Mouse (Mus musculus) C2C12 (cell line): ENCODE results near the gene Stpg4. TPM values are rescaled to one million over a fixed set of nuclear protein-coding genes. Genes with fewer than 3 reads are reported as not detected.

Source experiments
- H3K27me3 ChIP-seq: one replicate; pipeline ENCODE4 v1.6.1; 2011; ENCODE audit not compliant: control insufficient read depth, insufficient read depth, insufficient read length
- H3K36me3 ChIP-seq: one replicate; pipeline ENCODE4 v1.6.1; 2011; ENCODE audit not compliant: control insufficient read depth, insufficient read depth
- H3K4me3 ChIP-seq: one replicate; pipeline ENCODE4 v1.5.1; 2011; ENCODE audit warnings: mild to moderate bottlenecking, control low read depth; ENCODE audit not compliant: poor library complexity, insufficient read depth, severe bottlenecking
- H3K79me2 ChIP-seq: one replicate; pipeline ENCODE4 v1.6.1; 2011; ENCODE audit not compliant: control insufficient read depth, insufficient read depth
- H3K79me3 ChIP-seq: one replicate; pipeline ENCODE4 v1.6.1; 2011; ENCODE audit warnings: low read depth, control low read depth
- H3ac ChIP-seq: one replicate; pipeline ENCODE3; 2011; ENCODE audit warnings: low read depth; ENCODE audit not compliant: control insufficient read depth, insufficient read length
- CEBPB ChIP-seq: IDR thresholded peaks from one replicate; pipeline ENCODE4 v1.6.1; 2011; ENCODE audit warnings: low read depth, mild to moderate bottlenecking, control low read depth, moderate library complexity
- CTCF ChIP-seq: IDR thresholded peaks from one replicate; pipeline ENCODE4 v1.5.1; 2011; ENCODE audit not compliant: control insufficient read depth, insufficient read depth, insufficient read length
- FOSL1 ChIP-seq: IDR thresholded peaks from one replicate; pipeline ENCODE4 v1.8.0; 2011; ENCODE audit warnings: mild to moderate bottlenecking, low read length; ENCODE audit not compliant: poor library complexity, insufficient read depth, severe bottlenecking
- MAX ChIP-seq: IDR thresholded peaks from one replicate; pipeline ENCODE4 v1.6.1; 2011; ENCODE audit warnings: mild to moderate bottlenecking, control low read depth
- MYOD1 ChIP-seq: IDR thresholded peaks from one replicate; pipeline ENCODE4 v1.6.1; 2011; ENCODE audit warnings: low read depth; ENCODE audit not compliant: control insufficient read depth, insufficient read length
- MYOG ChIP-seq: IDR thresholded peaks from one replicate; pipeline ENCODE4 v1.6.1; 2011; ENCODE audit not compliant: control insufficient read depth, insufficient read length; ENCODE audit errors: extremely low read depth
- USF1 ChIP-seq: IDR thresholded peaks from one replicate; pipeline ENCODE4 v1.6.1; 2011; ENCODE audit warnings: low read depth, mild to moderate bottlenecking, control low read depth, moderate library complexity
- polyA plus RNA-seq: library from polyadenylated mRNA; unstranded; fragments of >200 nt; fragmentation: generic; extraction: Trizol; gene quantifications from one replicate; pipeline ENCODE4 v1.2.1, GENCODE M21; 2012; ENCODE audit warnings: missing spikeins

The Stpg4 gene
- polyA plus RNA-seq, 1 experiment = not detected

DNA sequence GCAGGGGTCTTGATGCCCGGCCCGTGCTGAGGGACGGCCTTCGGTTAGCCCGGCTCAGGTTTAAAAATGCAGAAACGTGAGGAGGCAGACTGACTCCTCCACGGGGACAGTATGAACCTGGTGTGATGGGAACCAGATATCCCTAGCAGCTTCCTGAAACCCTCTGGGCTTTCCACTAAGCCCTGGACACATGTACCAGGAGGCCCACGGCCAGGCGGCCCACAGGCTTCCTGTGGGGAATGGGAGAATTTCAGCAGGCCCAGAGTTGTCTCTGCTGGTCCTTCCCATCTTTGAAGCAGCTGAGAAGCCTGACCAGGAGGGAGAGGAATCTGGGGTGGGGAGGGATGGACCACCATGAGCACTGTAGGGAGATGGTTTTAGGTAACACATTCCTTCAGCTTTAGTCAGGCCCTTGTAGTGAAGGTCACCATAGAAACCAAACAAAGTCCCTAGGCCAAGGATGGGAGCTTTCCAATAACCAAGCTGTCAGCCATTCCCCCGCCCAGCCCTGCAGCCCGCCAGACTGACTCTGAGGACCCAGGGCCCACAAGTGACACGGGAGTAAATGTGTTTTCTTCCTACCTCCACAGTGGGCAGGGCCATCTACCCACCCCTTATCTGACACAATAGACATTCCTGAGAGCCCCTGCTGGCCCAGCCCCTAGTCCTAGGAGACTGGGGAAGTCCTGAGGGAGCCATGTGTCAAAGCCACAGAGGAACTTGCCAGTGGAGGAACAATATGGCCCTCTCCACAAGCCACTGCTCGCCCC, 76.9 kb downstream of the Stpg4 start:
- H3K79me3 ChIP-seq = no peaks in the 10 kb centered on the region
- H3K4me3 ChIP-seq = no peak overlapping the region
- H3K36me3 ChIP-seq = no peaks in the 10 kb centered on the region
- H3K27me3 ChIP-seq = no peaks in the 10 kb centered on the region
- H3K79me2 ChIP-seq = no peaks in the 10 kb centered on the region
- H3ac ChIP-seq = no peak overlapping the region
- no peak for TF ChIP-seq CTCF
- no peak for TF ChIP-seq MYOD1
- TF ChIP-seq CEBPB = no peak
- TF ChIP-seq MAX = peak; percentile 39

DNA sequence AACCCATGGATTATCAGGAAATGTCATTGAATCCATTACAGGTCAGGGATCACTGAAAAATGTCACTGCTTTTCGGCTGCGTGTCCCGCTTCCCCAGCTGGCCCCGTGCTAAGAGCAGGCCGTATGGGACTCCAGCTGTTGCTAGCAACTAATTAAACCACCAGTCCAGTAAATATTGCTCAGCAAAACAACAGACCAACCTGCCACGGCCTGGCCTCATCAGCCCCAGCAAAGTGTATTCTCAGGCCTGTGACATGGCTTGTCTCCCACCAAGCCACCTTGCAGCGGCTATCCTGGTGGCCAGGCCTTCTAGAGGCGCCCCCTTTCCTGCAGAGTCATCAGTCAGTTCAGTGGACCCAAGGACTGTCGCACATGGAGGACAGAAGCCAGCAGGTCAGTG, 78.0 kb downstream of the Stpg4 start:
- Histone ChIP-seq H3K79me2 (no peaks in the 10 kb centered on the region), H3K4me3 (no peak overlapping the region), H3ac (no peak overlapping the region), H3K27me3 (no peaks in the 10 kb centered on the region), H3K79me3 (no peaks in the 10 kb centered on the region), H3K36me3 (no peaks in the 10 kb centered on the region)
- no peak for TF ChIP-seq CTCF
- no peak for TF ChIP-seq MYOG
- TF ChIP-seq MYOD1 = no peak
- no peak for TF ChIP-seq CEBPB

- H3ac ChIP-seq = no peak overlapping the region
- no peaks in the 10 kb centered on the region for H3K79me2 ChIP-seq
- no peaks in the 10 kb centered on the region for H3K36me3 ChIP-seq
- no peaks in the 10 kb centered on the region for H3K79me3 ChIP-seq
- no peaks in the 10 kb centered on the region for H3K27me3 ChIP-seq
- TF ChIP-seq MYOG = no peak
- no peak for TF ChIP-seq FOSL1
- TF ChIP-seq CTCF = no peak
- TF ChIP-seq USF1 = no peak
- TF ChIP-seq MYOD1 = no peak
- TF ChIP-seq CEBPB = no peak
- no peak for TF ChIP-seq MAX
- no peak overlapping the region for H3K4me3 ChIP-seq
These were observed 78.5 kb downstream of the Stpg4 start for GRCm38 (mm10) chr17:87349069-87349468.

DNA sequence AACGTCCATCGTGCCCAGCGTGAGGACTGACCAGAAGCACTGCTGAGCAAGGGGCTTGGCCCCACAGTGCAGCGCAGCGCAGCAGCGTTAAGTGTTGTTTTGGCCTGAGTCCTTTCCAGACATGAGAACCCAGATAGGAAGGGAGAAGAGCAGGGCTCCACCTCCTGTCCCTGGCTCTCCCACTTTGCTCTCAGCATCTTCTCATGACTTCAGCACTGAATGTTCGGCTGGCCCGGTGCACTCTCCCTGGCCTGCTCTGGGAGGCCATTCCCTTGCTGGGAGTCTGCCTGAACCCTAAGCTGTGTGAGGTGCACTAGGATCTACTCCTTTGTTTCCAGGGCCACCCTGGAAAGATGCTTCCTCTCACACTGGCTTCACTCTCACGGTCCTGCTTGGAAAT, 79.2 kb downstream of the Stpg4 start:
- H3K79me2 ChIP-seq = no peaks in the 10 kb centered on the region
- no peaks in the 10 kb centered on the region for H3K79me3 ChIP-seq
- H3K36me3 ChIP-seq = no peaks in the 10 kb centered on the region
- no peak overlapping the region for H3K4me3 ChIP-seq
- H3ac ChIP-seq = no peak overlapping the region
- H3K27me3 ChIP-seq = no peaks in the 10 kb centered on the region
- TF ChIP-seq MYOG = no peak

GRCm38 (mm10) chr17:87345252-87345593, 82.3 kb downstream of the Stpg4 start:
- TF ChIP-seq MAX = no peak
- TF ChIP-seq CTCF = no peak
- TF ChIP-seq MYOD1 = no peak
- TF ChIP-seq CEBPB = no peak
- no peak for TF ChIP-seq MYOG
- no peak for TF ChIP-seq USF1
- TF ChIP-seq FOSL1 = no peak
- Histone ChIP-seq H3K79me2 (no peaks in the 10 kb centered on the region), H3K27me3 (no peaks in the 10 kb centered on the region), H3K4me3 (no peak overlapping the region), H3ac (no peak overlapping the region), H3K79me3 (no peaks in the 10 kb centered on the region), H3K36me3 (peaks cover 5% of the 10 kb centered on the region)

- Histone ChIP-seq H3K36me3 (peaks cover 5% of the 10 kb centered on the region), H3K79me3 (no peaks in the 10 kb centered on the region), H3ac (no peak overlapping the region), H3K27me3 (no peaks in the 10 kb centered on the region), H3K4me3 (no peak overlapping the region), H3K79me2 (no peaks in the 10 kb centered on the region)
- TF ChIP-seq CTCF (no peak), MYOG (no peak), CEBPB (no peak), MYOD1 (no peak), FOSL1 (no peak), USF1 (no peak), MAX (no peak)
These were observed 82.9 kb downstream of the Stpg4 start for GRCm38 (mm10) chr17:87344441-87345251.
